Mouse (Mus musculus): ENCODE measurements at regions not wholly inside any gene's neighbourhood (a gene's known extent, or its start where the extent isn't known, plus 50 kb on each side); places are given as distances from the start of the nearest gene placed in this dataset.
"Not testable (repeated sequence)": the region's sequence is repeated elsewhere in the genome, so short reads cannot be mapped to it uniquely, and the experiment has no call there.

GRCm38 (mm10) chr4:28064935-28065334, 748.0 kb upstream of the Epha7 start:
- intact Hi-C loops (cut with DNase I) = no loop called here
- no peak for DNase-seq (ENCODE audit: low spot score in 2 of 2)

- no peak for DNase-seq (ENCODE audit: low spot score in 2 of 2)
- intact Hi-C loops (cut with DNase I) = no loop called here
These were observed 747.1 kb upstream of the Epha7 start for GRCm38 (mm10) chr4:28065828-28066227.

GRCm38 (mm10) chr4:28079030-28079429, 733.9 kb upstream of the Epha7 start:
- no peak for DNase-seq (ENCODE audit: low spot score in 2 of 2)
- intact Hi-C loops (cut with DNase I) = no loop called here

- DNase-seq (ENCODE audit: low spot score in 2 of 2) = no peak
- intact Hi-C loops (cut with DNase I) = no loop called here
These were observed 720.1 kb upstream of the Epha7 start for GRCm38 (mm10) chr4:28092854-28093253.

GRCm38 (mm10) chr4:28143165-28143564, 669.8 kb upstream of the Epha7 start:
- intact Hi-C loops (cut with DNase I) = no loop called here
- peak in 1 of 2 experiments; percentile 4 for DNase-seq (ENCODE audit: low spot score in 2 of 2)

GRCm38 (mm10) chr4:28155116-28155515, 657.8 kb upstream of the Epha7 start:
- intact Hi-C loops (cut with DNase I) = no loop called here
- DNase-seq (ENCODE audit: low spot score in 2 of 2) = no peak

- intact Hi-C loops (cut with DNase I) = no loop called here
- peak; percentile 2 to 5 for DNase-seq (ENCODE audit: low spot score in 2 of 2)
These were observed 636.2 kb upstream of the Epha7 start for GRCm38 (mm10) chr4:28176771-28177170.

- DNase-seq (ENCODE audit: low spot score in 2 of 2) = no peak
- intact Hi-C loops (cut with DNase I) = no loop called here
These were observed 622.1 kb upstream of the Epha7 start for GRCm38 (mm10) chr4:28190861-28191260.

GRCm38 (mm10) chr4:28227594-28228208, 585.2 kb upstream of the Epha7 start:
- DNase-seq (ENCODE audit: low spot score in 2 of 2) = no peak
- intact Hi-C loops (cut with DNase I) = no loop called here

GRCm38 (mm10) chr4:28235516-28235915, 577.4 kb upstream of the Epha7 start:
- intact Hi-C loops (cut with DNase I); DNase-seq (ENCODE audit: low spot score in 2 of 2): not testable (repeated sequence)

- intact Hi-C loops (cut with DNase I) = no loop called here
- DNase-seq (ENCODE audit: low spot score in 2 of 2) = no peak
These were observed 570.7 kb upstream of the Epha7 start for GRCm38 (mm10) chr4:28242272-28242671.

Data from left cerebral cortex, postnatal 14 days (tissue).